31 mouse cellular contexts compared by ENCODE assay signal in genomic region chr14:78343007-78343406, GRCm38 (mm10). TPM values are rescaled to one million over a fixed set of nuclear protein-coding genes. Genes with fewer than 3 reads are reported as not detected.
DNase-seq lines count a peak whose midpoint lies in the region; ATAC-seq and TF ChIP-seq lines count a peak whose summit lies in the region.
"Had no signal": no experiment of that assay in that cellular context is flagged by ENCODE, and none has a peak within 500 bp of the region (broad histone marks: within the 10 kb centered on the region; RNA-seq: fewer than 3 reads in every experiment).

No protein-coding gene starts in this region.

- H3K36me3 ChIP-seq in heart, embryonic 10.5 days = no peaks in the 10 kb centered on the region
- H3K36me3 ChIP-seq in myocyte (ENCODE audit: control insufficient read depth, insufficient read depth) = no peaks in the 10 kb centered on the region
- no peaks in the 10 kb centered on the region for H3K36me3 ChIP-seq in midbrain, embryonic 11.5 days (ENCODE audit: control insufficient read depth, insufficient read depth, low read length)
- no peaks in the 10 kb centered on the region for H3K36me3 ChIP-seq in kidney, embryonic 15.5 days
- H3K36me3 ChIP-seq: embryonic facial prominence, embryonic 13.5 days; forebrain, embryonic 15.5 days; G1E; heart, embryonic 12.5 days; heart, embryonic 15.5 days had no signal

- no peak overlapping the region for H3K27ac ChIP-seq in heart, embryonic 10.5 days
- H3K27ac ChIP-seq in midbrain, embryonic 11.5 days (ENCODE audit: low read depth, low read length) = no peak overlapping the region
- H3K27ac ChIP-seq in kidney, embryonic 15.5 days = no peak overlapping the region
- H3K27ac ChIP-seq: embryonic facial prominence, embryonic 13.5 days; forebrain, embryonic 15.5 days; heart, embryonic 15.5 days; hindbrain, embryonic 14.5 days; hindbrain, postnatal 0 days had no signal

- TF ChIP-seq POLR2A in myocyte (IDR thresholded peaks at IDR 0.05; ENCODE audit: insufficient read length, low read depth) = no peak

- no peak overlapping the region for H3ac ChIP-seq in myocyte (ENCODE audit: control insufficient read depth, insufficient read length)

- peak; percentile 46 for DNase-seq in heart, embryonic 10.5 days (ENCODE audit: low spot score)
- DNase-seq in heart, adult 18-20 months = no peak
- peak; percentile 26 for DNase-seq in MN1 (ENCODE audit: low spot score)
- no peak for DNase-seq in midbrain, embryonic 11.5 days (ENCODE audit: low spot score, missing footprints)
- no peak for DNase-seq in left cerebral cortex, postnatal 36 days (ENCODE audit: low spot score in 2 of 2)
- DNase-seq: adrenal gland, postnatal 10 days; adrenal gland, postnatal 36 days; cerebellum, adult 2 months; cerebellum, adult 9-11 months; cerebellum, postnatal 25 days; gastrocnemius, postnatal 25 days; heart, postnatal 10 days; heart, postnatal 4 days; kidney, adult 18-20 months had no signal

- no peak overlapping the region for H3K9ac ChIP-seq in midbrain, embryonic 11.5 days (ENCODE audit: low read length)
- no peak overlapping the region for H3K9ac ChIP-seq in kidney, embryonic 15.5 days
- H3K9ac ChIP-seq: embryonic facial prominence, embryonic 13.5 days; forebrain, embryonic 15.5 days; heart, embryonic 12.5 days; heart, embryonic 15.5 days; hindbrain, embryonic 14.5 days had no signal

- no peaks in the 10 kb centered on the region; the same call in 1 of the 2 replicates for H3K4me1 ChIP-seq in heart, embryonic 10.5 days
- no peaks in the 10 kb centered on the region for H3K4me1 ChIP-seq in midbrain, embryonic 11.5 days (ENCODE audit: control insufficient read depth, insufficient read depth, low read length)
- H3K4me1 ChIP-seq in kidney, embryonic 15.5 days = no peaks in the 10 kb centered on the region
- H3K4me1 ChIP-seq: embryonic facial prominence, embryonic 13.5 days; forebrain, embryonic 15.5 days; heart, embryonic 12.5 days; heart, embryonic 15.5 days had no signal

- intact Hi-C loops in left cerebral cortex, postnatal 36 days (cut with DNase I) = no loop called here

- no peaks in the 10 kb centered on the region for H3K79me2 ChIP-seq in myocyte (ENCODE audit: control insufficient read depth, insufficient read depth)

- no peak overlapping the region for H3K4me3 ChIP-seq in heart, embryonic 10.5 days
- no peak overlapping the region for H3K4me3 ChIP-seq in myocyte
- no peak overlapping the region for H3K4me3 ChIP-seq in midbrain, embryonic 11.5 days (ENCODE audit: low read depth, low read length)
- H3K4me3 ChIP-seq in kidney, embryonic 15.5 days (replicated peaks) = no peak overlapping the region
- H3K4me3 ChIP-seq: embryonic facial prominence, embryonic 13.5 days; erythroblast, embryonic 14.5 days; forebrain, embryonic 15.5 days; heart, embryonic 12.5 days; heart, embryonic 15.5 days had no signal

- 68% methylated on average over 8 of the region's 8 CpGs for WGBS in heart, embryonic 10.5 days
- 84% methylated on average over 8 of the region's 8 CpGs for WGBS in midbrain, embryonic 11.5 days
- WGBS in kidney, embryonic 15.5 days = 46% methylated on average over 8 of the region's 8 CpGs

- H3K9me3 ChIP-seq in heart, embryonic 10.5 days = no peaks in the 10 kb centered on the region
- no peaks in the 10 kb centered on the region for H3K9me3 ChIP-seq in midbrain, embryonic 11.5 days (ENCODE audit: control insufficient read depth, low read length)
- no peaks in the 10 kb centered on the region for H3K9me3 ChIP-seq in kidney, embryonic 15.5 days (replicated peaks)
- H3K9me3 ChIP-seq: embryonic facial prominence, embryonic 13.5 days; forebrain, embryonic 15.5 days; heart, embryonic 12.5 days; heart, embryonic 15.5 days had no signal

- no peaks in the 10 kb centered on the region for H3K27me3 ChIP-seq in heart, embryonic 10.5 days (ENCODE audit: insufficient read depth, poor library complexity, severe bottlenecking)
- no peaks in the 10 kb centered on the region for H3K27me3 ChIP-seq in myocyte (ENCODE audit: control insufficient read depth, insufficient read depth, insufficient read length)
- no peaks in the 10 kb centered on the region for H3K27me3 ChIP-seq in midbrain, embryonic 11.5 days (ENCODE audit: control insufficient read depth, insufficient read depth, low read length)
- no peaks in the 10 kb centered on the region for H3K27me3 ChIP-seq in kidney, embryonic 15.5 days
- H3K27me3 ChIP-seq: CH12.LX; embryonic facial prominence, embryonic 13.5 days; forebrain, embryonic 15.5 days; heart, embryonic 12.5 days; heart, embryonic 15.5 days had no signal

- peak overlapping the region; percentile 41 for H3K4me2 ChIP-seq in myocyte (ENCODE audit: low read depth)
- no peak overlapping the region for H3K4me2 ChIP-seq in midbrain, embryonic 11.5 days
- no peak overlapping the region for H3K4me2 ChIP-seq in kidney, embryonic 15.5 days
- H3K4me2 ChIP-seq: embryonic facial prominence, embryonic 13.5 days; forebrain, embryonic 15.5 days; heart, embryonic 12.5 days; heart, embryonic 15.5 days; hindbrain, embryonic 14.5 days had no signal

- no peak for ATAC-seq in midbrain, embryonic 11.5 days (ENCODE audit: low FRiP score)
- ATAC-seq in kidney, embryonic 15.5 days (replicated peaks; ENCODE audit: low FRiP score) = no peak
- ATAC-seq: forebrain, embryonic 15.5 days; hindbrain, postnatal 0 days; inflammation-experienced regulatory T-cells, adult 6 months; intestine, embryonic 16.5 days had no signal

TF ChIP-seq in myocyte, 11 proteins besides CTCF, POLR2A, EP300 and RAD21:
- TF ChIP-seq POLR2AphosphoS2 (IDR thresholded peaks at IDR 0.05; ENCODE audit: insufficient read length, low read depth) (no peak), MYOD1 (IDR thresholded peaks at IDR 0.05; ENCODE audit: control insufficient read depth in 1 of 3, insufficient read length in 2 of 3, low read depth in 2 of 3) (peak in 1 of 3 experiments; percentile 44)
TF ChIP-seq in myocyte: peak in this region for 1.

RNA-seq across cellular contexts. Expression of gene Tnfsf11, which starts 35.2 kb away (rescaled TPM):
- 0.10 and 0.16 TPM in 2 replicates for polyA plus RNA-seq in heart, embryonic 10.5 days (2016; fragmentation: Nextera tagmentation; extraction: Ambion mirVana)
- under 1 TPM in 1 of 2 experiments, not detected in 1; 0.13 TPM for total RNA-seq in heart, adult 18-20 months (2021)
- 0.18 TPM for polyA plus RNA-seq in myocyte (2012; fragmentation: generic; extraction: Trizol)
- polyA plus RNA-seq in midbrain, embryonic 11.5 days (2014; fragmentation: Nextera tagmentation; extraction: Ambion mirVana) = 0.07 and 0.10 TPM in 2 replicates
- 0.32 and 0.63 TPM in 2 replicates for polyA plus RNA-seq in kidney, embryonic 15.5 days (2015; fragmentation: Nextera tagmentation; extraction: Ambion mirVana)
- not detected for total RNA-seq in left cerebral cortex, postnatal 36 days (2021)
- total RNA-seq: adrenal gland, adult 18-20 months; G1E; gastrocnemius, adult 8-10 months; gastrocnemius, postnatal 25 days; heart, adult 8-10 months; heart, postnatal 10 days; heart, postnatal 4 days; hindbrain, postnatal 0 days had no signal
- polyA plus RNA-seq: cerebellum, adult 2 months; erythroblast, embryonic 14.5 days; forebrain, embryonic 15.5 days; G1E; gonadal fat pad, adult 2 months; hindbrain, postnatal 0 days had no signal

Comparison
In these comparisons a context has a peak if more than half of its experiments do, and no peak if none do; other contexts are left out.
1. DNase-seq: peak in heart, embryonic 10.5 days (single experiment) and MN1 (single experiment); none in heart, adult 18-20 months (0 of 2), midbrain, embryonic 11.5 days (single experiment) and left cerebral cortex, postnatal 36 days (0 of 2).